Mouse (Mus musculus) G1E (cell line): ENCODE results near the gene Abcg5. TPM values are rescaled to one million over a fixed set of nuclear protein-coding genes. Genes with fewer than 3 reads are reported as not detected.

ENCODE experiments used
- ATAC-seq: 2 replicates; pipeline ENCODE4 v1.8.0; 2016; ENCODE audit warnings: mild to moderate bottlenecking; ENCODE audit not compliant: insufficient number of reproducible peaks, poor library complexity, low FRiP score, severe bottlenecking; ENCODE audit errors: extremely low read depth
- DNase-seq: peaks from one replicate; pipeline ENCODE4 v3.0.0; 2012; ENCODE audit warnings: low spot score
- H3K27me3 ChIP-seq: 2 replicates; pipeline ENCODE4 v1.6.1; 2012; ENCODE audit warnings: mild to moderate bottlenecking, low read length, inconsistent platforms; ENCODE audit not compliant: insufficient read depth
- H3K36me3 ChIP-seq: replicated peaks from 2 replicates; pipeline ENCODE3; 2012; ENCODE audit warnings: mild to moderate bottlenecking, inconsistent platforms
- H3K4me1 ChIP-seq: 2 replicates; pipeline ENCODE4 v1.6.1; 2012; ENCODE audit warnings: low read depth, low read length, inconsistent platforms, mixed read lengths; ENCODE audit not compliant: insufficient read depth
- H3K4me3 ChIP-seq: 2 replicates; pipeline ENCODE4 v1.5.1; 2012; ENCODE audit warnings: low read depth, mild to moderate bottlenecking, inconsistent platforms, low read length, moderate library complexity, mixed read lengths
- H3K9me3 ChIP-seq: replicated peaks from 2 replicates; pipeline ENCODE4 v1.6.1; 2012; ENCODE audit warnings: inconsistent platforms
- CTCF ChIP-seq: IDR thresholded peaks from 2 replicates; pipeline ENCODE4 v1.5.1; 2012; ENCODE audit warnings: low read depth, low read length, inconsistent platforms, mixed read lengths
- GATA1 ChIP-seq: IDR thresholded peaks from 2 replicates; pipeline ENCODE4 v1.6.1; 2012; ENCODE audit warnings: borderline replicate concordance, low read length, inconsistent platforms, mixed read lengths
- GATA2 ChIP-seq: IDR thresholded peaks from 2 replicates; pipeline ENCODE4 v1.6.1; 2012; ENCODE audit warnings: low read depth, low read length, inconsistent platforms, borderline replicate concordance
- POLR2AphosphoS5 ChIP-seq: IDR thresholded peaks from 2 replicates; pipeline ENCODE4 v1.6.1; 2012; ENCODE audit warnings: low read depth, low read length, inconsistent platforms; ENCODE audit not compliant: insufficient replicate concordance
- TAL1 ChIP-seq: conservative IDR thresholded peaks from 2 replicates; pipeline ENCODE4 v1.6.1; 2012; ENCODE audit warnings: low read depth, low read length, inconsistent platforms, mixed read lengths
- polyA plus RNA-seq: library from polyadenylated mRNA; stranded (reverse); fragments of >175 nt; gene quantifications from 2 replicates; pipeline ENCODE4 v1.2.3, GENCODE M21; 2012
- total RNA-seq, 2 experiments: library from RNA; stranded (forward) in 1 of 2; stranded (reverse) in 1 of 2; fragments of 200-1000 nt in 1 of 2; fragments of >200 nt in 1 of 2; fragmentation: Nextera tagmentation in 1 of 2; gene quantifications; 2 replicates each; pipeline ENCODE4 v1.2.3; 2014 to 2017

The Abcg5 gene
- total and polyA plus RNA-seq, 3 experiments, result 0.16 TPM; not detected in 2

GRCm38 (mm10) chr17:84689316-84689715, 6.5 kb upstream of the Abcg5 start:
- TF ChIP-seq TAL1, result no peak
- TF ChIP-seq GATA1, result no peak
- no peak for TF ChIP-seq POLR2AphosphoS5
- no peak for TF ChIP-seq CTCF
- no peak for TF ChIP-seq GATA2
- Histone ChIP-seq H3K9me3 (no peaks in the 10 kb centered on the region), H3K36me3 (no peaks in the 10 kb centered on the region), H3K4me1 (no peaks in the 10 kb centered on the region), H3K4me3 (no peak overlapping the region), H3K27me3 (peaks cover 25% of the 10 kb centered on the region)
- ATAC-seq (no peak), DNase-seq (no peak)

GRCm38 (mm10) chr17:84688834-84689233, 6.0 kb upstream of the Abcg5 start:
- ATAC-seq (no peak), DNase-seq (no peak)
- Histone ChIP-seq H3K27me3 (peaks cover 24% of the 10 kb centered on the region), H3K4me1 (no peaks in the 10 kb centered on the region), H3K9me3 (no peaks in the 10 kb centered on the region), H3K36me3 (no peaks in the 10 kb centered on the region), H3K4me3 (no peak overlapping the region)
- TF ChIP-seq GATA2, result no peak
- no peak for TF ChIP-seq GATA1
- no peak for TF ChIP-seq TAL1
- no peak for TF ChIP-seq CTCF
- no peak for TF ChIP-seq POLR2AphosphoS5

- Histone ChIP-seq H3K27me3 (peaks cover 29% of the 10 kb centered on the region), H3K4me1 (no peaks in the 10 kb centered on the region), H3K36me3 (no peaks in the 10 kb centered on the region), H3K4me3 (no peak overlapping the region), H3K9me3 (no peaks in the 10 kb centered on the region)
- no peak for ATAC-seq
- no peak for DNase-seq
- no peak for TF ChIP-seq CTCF
- no peak for TF ChIP-seq GATA2
- TF ChIP-seq GATA1, result no peak
- no peak for TF ChIP-seq TAL1
- no peak for TF ChIP-seq POLR2AphosphoS5
Measured at GRCm38 (mm10) chr17:84687994-84688393, 5.2 kb upstream of the Abcg5 start.

DNA sequence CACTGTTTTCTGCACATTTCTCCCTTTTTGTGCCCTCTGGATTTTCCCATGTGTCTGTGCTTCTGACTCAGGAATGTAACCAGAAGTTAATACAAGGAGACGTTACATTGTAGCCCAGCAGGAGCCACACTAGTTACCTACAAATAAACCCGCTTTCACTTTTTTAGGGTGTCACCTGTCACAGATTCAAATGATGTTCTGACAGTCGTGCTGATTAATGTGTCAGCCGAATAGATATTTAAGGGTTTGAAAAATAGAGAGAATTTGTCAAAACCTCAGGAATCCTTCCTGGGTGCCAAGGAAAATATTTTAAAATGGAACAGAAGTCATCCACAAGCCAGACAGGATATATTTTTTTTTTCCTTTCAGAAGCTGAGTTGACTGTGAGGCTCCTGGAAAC, 2.5 kb upstream of the Abcg5 start:
- DNase-seq, result no peak
- Histone ChIP-seq H3K27me3 (peaks cover 38% of the 10 kb centered on the region), H3K4me1 (no peaks in the 10 kb centered on the region), H3K9me3 (no peaks in the 10 kb centered on the region), H3K4me3 (no peak overlapping the region), H3K36me3 (no peaks in the 10 kb centered on the region)
- no peak for ATAC-seq
- no peak for TF ChIP-seq GATA2
- TF ChIP-seq GATA1, result no peak
- no peak for TF ChIP-seq TAL1

- DNase-seq (no peak), ATAC-seq (no peak)
- H3K27me3 ChIP-seq, result peaks cover 34% of the 10 kb centered on the region
- TF ChIP-seq GATA2 (no peak), POLR2AphosphoS5 (no peak), CTCF (no peak), GATA1 (no peak)
- no peaks in the 10 kb centered on the region for H3K36me3 ChIP-seq
- no peaks in the 10 kb centered on the region for H3K9me3 ChIP-seq
- no peak overlapping the region for H3K4me3 ChIP-seq
- H3K4me1 ChIP-seq, result no peaks in the 10 kb centered on the region
Measured at GRCm38 (mm10) chr17:84684284-84684683, 1.5 kb upstream of the Abcg5 start.

DNA sequence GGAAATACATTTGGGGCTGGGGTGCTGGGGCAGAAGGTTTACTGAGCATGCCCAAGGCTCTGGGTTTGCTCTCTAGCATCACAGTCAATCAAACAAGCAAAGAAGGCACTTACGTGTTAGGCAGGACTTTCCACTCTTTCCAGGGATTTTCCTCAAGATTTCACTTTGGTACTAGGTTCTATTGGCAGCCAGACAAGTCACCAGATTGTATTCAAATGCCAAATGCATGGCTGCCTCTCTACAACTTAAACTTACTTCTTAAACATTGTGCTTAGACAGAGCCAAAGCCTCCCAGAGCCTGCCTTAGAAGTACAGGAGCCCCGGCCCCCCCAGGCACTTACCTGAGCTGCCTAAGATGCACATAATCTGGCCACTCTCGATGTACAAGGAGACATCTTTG, 1.1 kb downstream of the Abcg5 start:
- H3K4me3 ChIP-seq, result no peak overlapping the region
- ATAC-seq, result no peak

More for the DNA sequence above, 1.1 kb downstream of the Abcg5 start:
- H3K36me3 ChIP-seq, result no peaks in the 10 kb centered on the region
- TF ChIP-seq CTCF (no peak), GATA2 (no peak), GATA1 (no peak), POLR2AphosphoS5 (no peak), TAL1 (no peak)
- H3K27me3 ChIP-seq, result peaks cover 35% of the 10 kb centered on the region
- H3K9me3 ChIP-seq, result no peaks in the 10 kb centered on the region
- H3K4me1 ChIP-seq, result no peaks in the 10 kb centered on the region
- no peak for DNase-seq
